Mouse (Mus musculus) right cerebral cortex, postnatal 25 days (tissue): Measurements from ENCODE around the gene Casq1.

Source experiments
- DNase-seq: peaks from one replicate; pipeline ENCODE4 v3.0.0; 2022

Casq1 gene

GRCm38 (mm10) chr1:172205741-172206087, 14.0 kb downstream of the Casq1 start:
- peak; percentile 39 for DNase-seq

- peak; percentile 47 for DNase-seq
Measured at GRCm38 (mm10) chr1:172204814-172205740, 14.6 kb downstream of the Casq1 start.

- no peak for DNase-seq
Measured at GRCm38 (mm10) chr1:172204033-172204813, 15.4 kb downstream of the Casq1 start.

- no peak for DNase-seq
Measured at GRCm38 (mm10) chr1:172203566-172203965, 16.1 kb downstream of the Casq1 start.

- no peak for DNase-seq
Measured at GRCm38 (mm10) chr1:172202894-172203522, 16.7 kb downstream of the Casq1 start.

GRCm38 (mm10) chr1:172201967-172202880, 17.4 kb downstream of the Casq1 start:
- peak; percentile 19 for DNase-seq

GRCm38 (mm10) chr1:172200871-172201447, 18.7 kb downstream of the Casq1 start:
- DNase-seq: peak; percentile 73

GRCm38 (mm10) chr1:172200161-172200560, 19.5 kb downstream of the Casq1 start:
- no peak for DNase-seq

- DNase-seq: no peak
Measured at GRCm38 (mm10) chr1:172198996-172199395, 20.7 kb downstream of the Casq1 start.

- no peak for DNase-seq
Measured at GRCm38 (mm10) chr1:172198316-172198715, 21.4 kb downstream of the Casq1 start.

GRCm38 (mm10) chr1:172197851-172198250, 21.8 kb downstream of the Casq1 start:
- DNase-seq: no peak

GRCm38 (mm10) chr1:172197146-172197545, 22.5 kb downstream of the Casq1 start:
- DNase-seq: no peak

GRCm38 (mm10) chr1:172194435-172194834, 25.2 kb downstream of the Casq1 start:
- DNase-seq: no peak

- no peak for DNase-seq
Measured at GRCm38 (mm10) chr1:172192217-172192616, 27.5 kb downstream of the Casq1 start.

GRCm38 (mm10) chr1:172191578-172191977, 28.1 kb downstream of the Casq1 start:
- no peak for DNase-seq

- DNase-seq: no peak
Measured at GRCm38 (mm10) chr1:172188891-172189290, 30.8 kb downstream of the Casq1 start.

- no peak for DNase-seq
Measured at GRCm38 (mm10) chr1:172186401-172187289, 33.0 kb downstream of the Casq1 start.

- no peak for DNase-seq
Measured at GRCm38 (mm10) chr1:172183915-172184314, 35.8 kb downstream of the Casq1 start.

GRCm38 (mm10) chr1:172183056-172183455, 36.6 kb downstream of the Casq1 start:
- DNase-seq: no peak

GRCm38 (mm10) chr1:172181777-172182176, 37.9 kb downstream of the Casq1 start:
- no peak for DNase-seq

- no peak for DNase-seq
Measured at GRCm38 (mm10) chr1:172180881-172181280, 38.8 kb downstream of the Casq1 start.
